Mouse (Mus musculus) embryonic facial prominence, embryonic 11.5 days (tissue): ENCODE data around the gene Btg2. TPM values are rescaled to one million over a fixed set of nuclear protein-coding genes. Genes with fewer than 3 reads are reported as not detected.

Experiments used
- ATAC-seq: fragments of 200-750 bp; cut with Nextera tagmentation; replicated peaks from 2 replicates; pipeline ENCODE4 v1.8.0; 2017; ENCODE audit warnings: low read depth; ENCODE audit not compliant: insufficient number of reproducible peaks, low FRiP score, low TSS enrichment
- DNase-seq: peaks from one replicate; pipeline ENCODE4 v3.0.0-alpha.2; 2015; ENCODE audit warnings: low spot score
- H3K27ac ChIP-seq: fragments of 300-500 bp; sonication (generic); replicated peaks from 2 replicates; pipeline ENCODE4 v1.5.1; 2014; ENCODE audit warnings: mild to moderate bottlenecking, low read depth, low read length, control low read depth
- H3K27me3 ChIP-seq: fragments of 300-500 bp; sonication (generic); 2 replicates; pipeline ENCODE4 v1.6.1; 2014; ENCODE audit warnings: mild to moderate bottlenecking, low read length, moderate library complexity, mixed read lengths; ENCODE audit not compliant: control insufficient read depth, insufficient read depth
- H3K36me3 ChIP-seq: fragments of 300-500 bp; sonication (generic); replicated peaks from 2 replicates; pipeline ENCODE4 v1.6.1; 2014; ENCODE audit warnings: low read depth, mild to moderate bottlenecking, low read length, moderate library complexity, mixed read lengths; ENCODE audit not compliant: control insufficient read depth, insufficient read depth
- H3K4me1 ChIP-seq: fragments of 300-500 bp; sonication (generic); 2 replicates; pipeline ENCODE4 v1.6.1; 2014; ENCODE audit warnings: low read length, mixed read lengths; ENCODE audit not compliant: control insufficient read depth, insufficient read depth
- H3K4me2 ChIP-seq: fragments of 300-500 bp; sonication (generic); 2 replicates; pipeline ENCODE4 v1.6.1; 2014; ENCODE audit warnings: low read depth, mild to moderate bottlenecking, control low read depth, low read length, moderate library complexity
- H3K4me3 ChIP-seq: fragments of 300-500 bp; sonication (generic); 2 replicates; pipeline ENCODE4 v1.5.1; 2014; ENCODE audit warnings: low read depth, low read length, control low read depth
- H3K9ac ChIP-seq: fragments of 300-500 bp; sonication (generic); replicated peaks from 2 replicates; pipeline ENCODE4 v1.6.1; 2014; ENCODE audit warnings: mild to moderate bottlenecking, control low read depth, low read length
- H3K9me3 ChIP-seq: fragments of 300-500 bp; sonication (generic); replicated peaks from 2 replicates; pipeline ENCODE4 v1.6.1; 2016; ENCODE audit warnings: mild to moderate bottlenecking, low read length, inconsistent platforms, mixed read lengths; ENCODE audit not compliant: control insufficient read depth
- WGBS: fragments of 180-500 bp; shearing (Covaris S2); extraction: QIAGEN DNeasy Blood & Tissue Kit; methylation state at CpG from one replicate; pipeline ENCODE4 v1.1.7; 2014; 5-methylcytosine and 5-hydroxymethylcytosine counted together
- polyA plus RNA-seq: library from polyadenylated mRNA; unstranded; fragments of >200 nt; fragmentation: Nextera tagmentation; extraction: Ambion mirVana; gene quantifications from 2 replicates; pipeline ENCODE4 v1.2.1, GENCODE M21; 2014

The Btg2 gene
- polyA plus RNA-seq, 1 experiment from 2014 or later: 38.9 TPM

DNA sequence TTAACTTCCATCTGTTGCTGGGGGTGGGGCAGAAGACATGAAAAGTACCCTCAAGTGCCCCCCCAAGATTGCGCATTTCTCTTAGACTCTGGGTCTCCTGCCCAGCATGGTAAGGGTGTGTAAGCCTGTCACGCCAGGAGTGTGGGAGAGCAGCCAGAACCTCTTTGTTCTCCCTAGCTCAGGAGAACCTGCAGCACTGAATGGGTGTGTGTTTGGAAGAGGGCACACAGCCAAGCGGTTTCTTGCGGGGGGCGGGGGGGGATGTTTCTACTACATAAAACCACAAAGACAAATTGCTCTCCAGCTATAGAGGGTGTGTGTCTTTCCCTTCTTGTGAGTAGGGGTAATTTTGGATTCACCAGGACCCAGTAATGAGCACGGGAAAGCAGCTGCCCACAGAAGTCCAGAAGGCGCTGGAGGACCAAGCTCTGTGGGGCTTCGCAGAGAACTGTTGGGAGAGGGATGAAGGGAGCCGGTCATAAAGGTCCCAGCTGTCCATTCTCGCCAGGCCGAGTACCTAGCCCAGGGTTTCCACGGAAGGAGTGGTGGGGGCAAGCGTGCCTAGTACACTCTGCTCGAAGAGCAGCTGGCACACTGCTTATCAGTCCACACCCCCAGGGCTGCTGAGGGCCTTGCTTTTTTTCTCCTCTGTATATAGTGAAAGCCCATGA is 17.5 kb upstream of the Btg2 start:
- DNase-seq: no peak
- Histone ChIP-seq H3K4me2 (no peak overlapping the region), H3K9me3 (no peaks in the 10 kb centered on the region), H3K4me3 (no peak overlapping the region), H3K4me1 (peaks cover 15% of the 10 kb centered on the region), H3K9ac (no peak overlapping the region), H3K27me3 (no peaks in the 10 kb centered on the region), H3K27ac (no peak overlapping the region), H3K36me3 (no peaks in the 10 kb centered on the region)
- ATAC-seq: no peak
- whole genome bisulfite sequencing: 81% methylated on average over 14 of the region's 14 CpGs

DNA sequence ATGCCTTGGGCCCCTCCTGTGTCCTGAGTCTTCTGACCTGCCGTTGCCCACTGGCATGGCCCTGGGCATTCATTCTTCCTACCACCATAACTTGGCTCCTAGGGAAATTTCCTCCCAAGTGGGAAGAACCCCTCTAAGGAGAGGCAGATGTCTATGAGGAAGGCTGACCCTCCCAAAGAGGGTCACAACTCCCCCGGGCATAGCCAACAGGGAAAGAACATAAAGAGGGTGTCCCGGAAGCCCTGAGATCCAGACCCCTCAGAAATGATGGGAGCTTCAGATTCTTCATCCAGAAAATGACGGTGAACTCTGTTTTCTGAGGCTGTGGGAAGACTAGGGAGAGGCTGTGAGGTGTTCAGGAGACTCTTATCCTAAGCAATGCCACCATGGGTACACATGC is 16.8 kb upstream of the Btg2 start:
- H3K9ac ChIP-seq: no peak overlapping the region
- 87% methylated on average over 4 of the region's 4 CpGs for WGBS
- no peak overlapping the region for H3K4me2 ChIP-seq
- DNase-seq (no peak), ATAC-seq (no peak)
- H3K36me3 ChIP-seq: no peaks in the 10 kb centered on the region
- no peaks in the 10 kb centered on the region for H3K27me3 ChIP-seq
- H3K4me1 ChIP-seq: peaks cover 15% of the 10 kb centered on the region
- no peak overlapping the region for H3K27ac ChIP-seq
- no peak overlapping the region for H3K4me3 ChIP-seq
- no peaks in the 10 kb centered on the region for H3K9me3 ChIP-seq

DNA sequence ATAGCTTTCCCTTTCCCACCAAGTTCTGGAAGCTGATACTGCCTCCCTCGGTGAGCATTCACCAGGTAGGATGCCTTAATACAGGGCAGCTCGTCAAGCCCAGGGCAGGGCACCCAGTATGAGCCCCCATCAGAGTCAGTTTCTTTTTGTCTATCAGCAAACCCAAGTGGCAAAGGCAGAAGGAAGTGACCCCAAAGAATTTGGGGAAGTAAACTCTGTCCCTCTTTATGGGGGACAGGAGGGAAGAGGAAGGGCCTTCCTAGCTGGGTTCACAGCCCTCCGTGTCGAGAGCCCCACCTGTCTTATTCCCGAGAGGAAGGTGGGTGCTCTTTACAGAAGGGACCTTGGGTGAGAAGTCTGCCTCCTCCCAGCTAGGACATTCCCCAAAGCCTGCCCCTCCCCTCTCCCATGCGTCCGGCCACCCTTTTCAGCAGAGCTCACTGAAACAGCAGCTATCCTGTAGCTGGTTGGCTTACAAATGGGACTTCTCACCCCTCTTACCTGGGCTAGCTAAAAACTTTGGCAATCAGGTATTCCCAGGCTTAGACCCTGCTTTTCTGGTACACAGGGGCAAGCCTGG is 16.2 kb upstream of the Btg2 start:
- no peaks in the 10 kb centered on the region for H3K36me3 ChIP-seq
- no peak overlapping the region for H3K27ac ChIP-seq
- peaks cover 15% of the 10 kb centered on the region for H3K4me1 ChIP-seq
- no peaks in the 10 kb centered on the region for H3K27me3 ChIP-seq
- H3K9ac ChIP-seq: no peak overlapping the region
- ATAC-seq: no peak
- 65% methylated on average over 7 of the region's 7 CpGs for WGBS
- H3K4me2 ChIP-seq: no peak overlapping the region
- no peaks in the 10 kb centered on the region for H3K9me3 ChIP-seq
- no peak for DNase-seq
- H3K4me3 ChIP-seq: no peak overlapping the region

DNA sequence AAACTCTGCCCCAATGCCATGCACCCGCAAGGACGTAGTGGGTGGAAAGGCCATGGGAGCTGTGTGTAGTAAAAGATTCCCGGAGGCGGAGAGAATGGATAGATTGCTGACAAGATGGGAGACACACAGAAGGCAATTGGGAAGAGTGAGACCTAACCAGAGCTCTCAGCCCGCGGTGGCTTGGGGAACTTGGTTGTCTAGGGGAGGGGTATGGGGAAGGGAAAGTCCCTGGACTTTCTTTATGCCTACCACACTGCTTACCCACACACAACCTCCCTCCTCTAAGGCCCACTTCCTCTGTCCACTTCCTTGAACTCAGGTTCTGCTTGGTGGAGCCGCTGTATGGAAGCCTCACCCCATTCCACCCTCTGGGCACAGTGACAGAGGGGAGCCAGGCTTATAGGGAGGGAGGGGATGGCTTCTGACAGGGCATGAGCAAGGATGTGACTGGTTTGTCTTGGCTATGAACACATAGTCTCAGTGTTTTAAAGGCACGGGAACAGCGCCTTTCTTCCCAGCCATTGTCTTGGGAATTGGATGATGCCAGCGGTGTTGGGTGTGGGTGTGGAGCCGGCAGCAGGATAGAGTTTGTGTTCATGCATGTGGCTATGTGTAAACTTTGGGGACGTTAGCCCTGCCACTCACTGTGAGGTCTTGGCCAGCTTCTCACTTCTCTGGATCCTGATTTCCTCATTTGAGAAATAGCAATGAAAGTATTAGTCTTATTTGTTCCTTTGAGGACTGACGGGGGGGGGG is 15.0 kb upstream of the Btg2 start:
- Histone ChIP-seq H3K27ac (no peak overlapping the region), H3K4me3 (no peak overlapping the region), H3K9ac (no peak overlapping the region), H3K36me3 (no peaks in the 10 kb centered on the region), H3K4me2 (no peak overlapping the region), H3K27me3 (no peaks in the 10 kb centered on the region; the same call in 1 of the 2 replicates), H3K4me1 (peaks cover 12% of the 10 kb centered on the region), H3K9me3 (no peaks in the 10 kb centered on the region)
- DNase-seq (no peak), ATAC-seq (no peak)
- 69% methylated on average over 13 of the region's 13 CpGs for WGBS

DNA sequence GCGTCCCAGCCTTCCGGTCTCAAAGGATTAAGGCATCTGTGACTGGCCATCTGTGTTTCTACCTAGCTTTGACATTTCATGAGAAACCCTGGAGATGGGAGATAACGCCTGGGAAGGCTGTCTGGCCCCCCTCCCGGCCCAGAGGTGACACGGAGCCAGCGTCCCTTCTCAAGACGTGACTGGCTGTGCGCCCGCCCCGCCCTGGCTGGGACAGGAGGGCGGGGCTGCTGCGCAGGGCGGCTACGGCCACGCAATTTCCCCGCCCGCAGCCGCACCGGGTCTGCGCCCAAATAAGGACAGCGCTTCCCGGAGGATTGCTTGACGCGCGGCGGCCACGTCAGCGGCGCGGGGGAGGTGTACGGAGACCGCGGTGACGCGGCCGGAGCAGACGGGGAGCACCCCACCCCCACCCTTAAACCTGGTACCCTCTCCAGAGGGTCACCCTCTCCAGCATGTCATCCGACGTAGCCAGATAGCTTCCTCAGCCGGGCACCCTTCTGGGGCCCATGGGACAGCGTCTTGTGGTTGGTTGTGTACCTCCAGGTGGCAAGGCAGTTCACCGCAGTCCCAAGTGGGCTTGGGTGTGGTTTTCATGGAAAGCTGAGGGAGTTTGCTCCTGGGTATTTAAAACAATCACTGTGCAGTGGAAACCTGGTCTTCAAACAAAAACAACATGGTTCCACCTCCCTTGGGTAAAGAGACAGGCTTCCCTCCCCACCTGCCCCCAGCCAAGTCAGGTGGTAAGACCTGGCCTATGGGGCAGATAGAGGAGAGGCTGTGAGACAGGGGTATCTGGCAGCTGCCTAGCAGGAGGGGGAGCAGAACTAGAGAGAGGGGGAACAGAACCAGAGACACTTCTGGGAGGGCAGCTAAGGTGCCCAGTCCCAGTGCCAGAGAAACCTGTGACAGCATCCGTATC is 14.2 kb upstream of the Btg2 start:
- no peaks in the 10 kb centered on the region; the same call in 1 of the 2 replicates for H3K27me3 ChIP-seq
- peak overlapping the region; percentile 47; the same call in 1 of the 2 replicates for H3K27ac ChIP-seq
- no peaks in the 10 kb centered on the region for H3K36me3 ChIP-seq
- ATAC-seq: peak; percentile 81
- WGBS: 3% methylated on average over 43 of the region's 43 CpGs
- H3K9me3 ChIP-seq: no peaks in the 10 kb centered on the region
- peak overlapping the region; percentile 62 for H3K9ac ChIP-seq
- peak overlapping the region; percentile 80 for H3K4me2 ChIP-seq
- H3K4me3 ChIP-seq: peak overlapping the region; percentile 40
- H3K4me1 ChIP-seq: peaks cover 5% of the 10 kb centered on the region
- peak; percentile 90 for DNase-seq

DNA sequence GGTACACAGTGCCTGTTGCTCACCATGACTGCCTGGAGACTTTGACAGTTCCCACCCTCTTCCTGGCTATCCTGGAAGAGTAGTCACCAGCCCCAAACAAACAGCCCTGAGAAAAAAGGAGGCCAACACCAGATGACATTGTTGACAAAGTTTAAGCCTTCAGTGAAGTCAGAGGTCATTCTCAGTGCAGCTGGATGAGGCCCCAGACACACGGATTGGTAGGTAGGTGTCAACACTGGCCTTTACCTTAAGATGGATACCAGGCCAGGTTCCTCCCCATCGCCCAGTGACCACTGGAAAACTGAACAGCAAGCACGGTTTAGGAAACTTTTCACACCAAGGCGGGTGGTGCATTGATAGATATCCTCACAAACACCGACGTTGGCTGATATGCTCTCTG is 13.4 kb upstream of the Btg2 start:
- H3K4me2 ChIP-seq: peak overlapping the region; percentile 80
- 0 out of 2 replicates have a peak overlapping the region, but pooled peaks have one; percentile 47 for H3K27ac ChIP-seq
- ATAC-seq: no peak
- H3K9me3 ChIP-seq: no peaks in the 10 kb centered on the region
- H3K9ac ChIP-seq: peak overlapping the region; percentile 62
- H3K4me3 ChIP-seq: peak overlapping the region; percentile 40
- H3K27me3 ChIP-seq: no peaks in the 10 kb centered on the region; the same call in 1 of the 2 replicates
- DNase-seq: no peak
- WGBS: 31% methylated on average over 6 of the region's 6 CpGs
- no peaks in the 10 kb centered on the region for H3K36me3 ChIP-seq
- peaks cover 5% of the 10 kb centered on the region for H3K4me1 ChIP-seq

GRCm38 (mm10) chr1:134091851-134092250 is 12.9 kb upstream of the Btg2 start:
- no peak for ATAC-seq
- no peak overlapping the region for H3K9ac ChIP-seq
- no peak overlapping the region for H3K4me2 ChIP-seq
- WGBS: 90% methylated on average over 3 of the region's 3 CpGs
- no peaks in the 10 kb centered on the region for H3K9me3 ChIP-seq
- no peak overlapping the region for H3K27ac ChIP-seq
- no peaks in the 10 kb centered on the region; the same call in 1 of the 2 replicates for H3K27me3 ChIP-seq
- no peaks in the 10 kb centered on the region for H3K36me3 ChIP-seq
- H3K4me1 ChIP-seq: peaks cover 5% of the 10 kb centered on the region
- H3K4me3 ChIP-seq: no peak overlapping the region
- DNase-seq: no peak
